Mouse (Mus musculus) subcutaneous adipose tissue, adult 2 months (tissue): Measurements from ENCODE around the gene Pdpk1. TPM values are rescaled to one million over a fixed set of nuclear protein-coding genes. Genes with fewer than 3 reads are reported as not detected.

Experiments
- polyA plus RNA-seq: library from polyadenylated mRNA; depleted of rRNA; stranded (reverse); fragments of >200 nt; gene quantifications from 2 replicates; pipeline ENCODE4 v1.2.3, GENCODE M21; 2012; ENCODE audit warnings: low replicate concordance; rRNA removed

Pdpk1 gene
- 22.3 and 23.3 TPM in 2 replicates for polyA plus RNA-seq

DNA sequence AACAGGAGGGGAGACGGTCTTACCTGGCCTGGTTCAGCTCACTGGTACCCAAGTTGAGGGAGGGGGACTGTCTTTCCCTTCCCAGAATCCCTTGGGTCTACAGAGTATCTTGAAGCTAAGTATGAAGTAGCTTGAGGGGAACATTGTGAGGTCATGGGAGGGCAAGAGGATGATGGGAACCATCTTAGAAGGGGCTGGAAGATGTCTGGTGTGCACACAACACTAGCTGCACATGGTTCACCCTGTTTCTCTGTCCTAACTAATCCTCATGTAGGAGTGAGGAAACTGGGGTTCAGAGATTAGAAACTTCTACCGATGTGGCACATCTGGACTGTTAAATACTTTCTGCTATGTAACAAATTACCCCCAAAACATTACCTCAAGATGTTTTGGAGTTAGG is at the start of gene Pdpk1:
Gene Pdpk1, minus strand, starts transcription at position 101 of the 400 bp plus-strand sequence.

DNA sequence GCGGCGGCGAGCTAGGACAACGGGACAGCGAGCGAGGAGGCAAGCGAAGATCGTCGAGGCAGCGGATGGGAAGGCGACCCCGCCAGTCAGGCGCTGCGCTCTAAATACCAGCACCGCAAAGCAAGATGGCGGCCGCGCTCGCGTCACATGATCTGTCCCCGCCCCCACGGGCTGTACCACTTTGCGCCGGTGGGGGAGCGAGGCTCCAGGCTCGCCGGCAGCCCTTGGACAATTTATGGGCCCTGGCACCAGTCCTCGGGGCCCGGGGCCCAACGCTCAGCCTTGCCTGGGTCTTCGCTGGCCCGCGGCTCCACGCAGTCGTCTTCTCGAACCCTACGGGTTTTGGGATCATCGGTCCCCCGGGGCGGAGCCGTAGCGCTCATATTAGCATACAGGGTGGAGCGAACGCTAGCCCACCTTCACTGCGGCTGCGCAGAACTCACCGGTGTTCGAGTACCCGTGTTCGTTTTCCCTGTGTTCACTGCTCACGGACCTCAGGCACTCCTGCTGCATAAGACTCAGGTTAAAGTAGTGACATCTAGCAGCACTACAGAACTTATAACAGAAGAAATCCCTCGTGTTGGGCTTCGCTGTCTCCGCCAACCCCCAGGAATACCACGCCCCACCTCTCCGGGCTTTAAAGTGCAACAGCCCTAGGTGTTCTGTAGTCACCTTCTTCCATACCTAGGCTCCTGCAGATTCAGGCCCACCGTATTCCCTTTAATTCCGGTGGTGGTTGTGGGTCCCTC is 18.8 kb upstream of the Pdpk1 start, which contains the start of gene Atp6v0c:
Gene Atp6v0c, minus strand, starts transcription at position 386 of the 749 bp plus-strand sequence.

GRCm38 (mm10) chr17:24163176-24163962 is 12.6 kb upstream of the Pdpk1 start, which contains the start of gene Amdhd2:
Gene Amdhd2 (minus strand): TSS chr17:24163766.

GRCm38 (mm10) chr17:24072919-24073696 is 77.6 kb downstream of the Pdpk1 start, which contains the start of gene Kctd5:
Gene Kctd5 (minus strand): TSS chr17:24073485.

GRCm38 (mm10) chr17:24037844-24038243 is 112.9 kb downstream of the Pdpk1 start, which contains the start of gene Prss27:
Gene Prss27 (plus strand): TSS chr17:24038144.

Other genes starting within 250 kb of the Pdpk1 start
- not detected in 2 replicates for gene Dcpp3, start 233.5 kb downstream of the Pdpk1 start, polyA plus RNA-seq
- not detected in 2 replicates for gene Sbp, start 209.3 kb downstream of the Pdpk1 start, polyA plus RNA-seq
- gene Sbpl, start 195.7 kb downstream of the Pdpk1 start, polyA plus RNA-seq = not detected in 2 replicates
- 0.37 and 1.5 TPM in 2 replicates for gene Prss30, start 170.4 kb downstream of the Pdpk1 start, polyA plus RNA-seq
- 1.0 TPM in 1 of 2 replicates, not detected in the other for gene Prss22, start 152.8 kb downstream of the Pdpk1 start, polyA plus RNA-seq
- 2.3 and 9.7 TPM in 2 replicates for gene Prss27, start 112.8 kb downstream of the Pdpk1 start, polyA plus RNA-seq
- 17.6 and 36.4 TPM in 2 replicates for gene Kctd5, start 77.4 kb downstream of the Pdpk1 start, polyA plus RNA-seq
- gene Amdhd2, start 12.8 kb upstream of the Pdpk1 start, polyA plus RNA-seq = 43.6 and 56.5 TPM in 2 replicates
- gene Atp6v0c, start 18.8 kb upstream of the Pdpk1 start, polyA plus RNA-seq = 819 and 932 TPM in 2 replicates
- gene Tbc1d24, start 54.6 kb upstream of the Pdpk1 start, polyA plus RNA-seq = 18.9 and 36.2 TPM in 2 replicates
- gene Ntn3, start 58.6 kb upstream of the Pdpk1 start, polyA plus RNA-seq = 7.1 and 13.6 TPM in 2 replicates
- gene Tedc2, start 69.9 kb upstream of the Pdpk1 start, polyA plus RNA-seq = 8.0 and 12.3 TPM in 2 replicates
- 1.4 and 8.8 TPM in 2 replicates for gene Ccnf, start 100.6 kb upstream of the Pdpk1 start, polyA plus RNA-seq
- 0.05 TPM in 1 of 2 replicates, not detected in the other for gene Abca17, start 200.1 kb upstream of the Pdpk1 start, polyA plus RNA-seq
- 39.5 and 58.9 TPM in 2 replicates for gene Abca3, start 201.0 kb upstream of the Pdpk1 start, polyA plus RNA-seq